Mouse (Mus musculus) CD4-positive helper T cell, adult 2 months (primary cell): ENCODE results near the gene 4933415A04Rik.

Source experiments
- DNase-seq: peaks from one replicate; pipeline ENCODE4 v3.0.0-alpha.2; 2012; ENCODE audit warnings: low read depth, missing footprints, low spot score

Gene 4933415A04Rik

DNA sequence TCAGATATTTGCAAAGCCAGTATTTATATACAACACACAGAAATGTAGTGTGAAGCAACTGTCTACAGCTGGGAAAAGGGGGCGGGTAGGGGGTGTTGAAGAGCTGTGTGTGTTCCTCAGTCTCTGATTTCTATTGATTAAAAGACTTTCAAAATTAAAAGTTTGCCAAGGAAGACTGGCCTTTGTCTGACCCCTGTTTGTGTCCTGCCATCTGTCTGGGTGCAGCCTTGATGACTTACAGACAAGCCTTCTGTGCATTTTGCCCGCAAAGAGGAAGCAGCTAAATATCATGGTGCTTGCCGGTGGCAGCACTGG is 11.8 kb upstream of the 4933415A04Rik start:
- no peak for DNase-seq

DNA sequence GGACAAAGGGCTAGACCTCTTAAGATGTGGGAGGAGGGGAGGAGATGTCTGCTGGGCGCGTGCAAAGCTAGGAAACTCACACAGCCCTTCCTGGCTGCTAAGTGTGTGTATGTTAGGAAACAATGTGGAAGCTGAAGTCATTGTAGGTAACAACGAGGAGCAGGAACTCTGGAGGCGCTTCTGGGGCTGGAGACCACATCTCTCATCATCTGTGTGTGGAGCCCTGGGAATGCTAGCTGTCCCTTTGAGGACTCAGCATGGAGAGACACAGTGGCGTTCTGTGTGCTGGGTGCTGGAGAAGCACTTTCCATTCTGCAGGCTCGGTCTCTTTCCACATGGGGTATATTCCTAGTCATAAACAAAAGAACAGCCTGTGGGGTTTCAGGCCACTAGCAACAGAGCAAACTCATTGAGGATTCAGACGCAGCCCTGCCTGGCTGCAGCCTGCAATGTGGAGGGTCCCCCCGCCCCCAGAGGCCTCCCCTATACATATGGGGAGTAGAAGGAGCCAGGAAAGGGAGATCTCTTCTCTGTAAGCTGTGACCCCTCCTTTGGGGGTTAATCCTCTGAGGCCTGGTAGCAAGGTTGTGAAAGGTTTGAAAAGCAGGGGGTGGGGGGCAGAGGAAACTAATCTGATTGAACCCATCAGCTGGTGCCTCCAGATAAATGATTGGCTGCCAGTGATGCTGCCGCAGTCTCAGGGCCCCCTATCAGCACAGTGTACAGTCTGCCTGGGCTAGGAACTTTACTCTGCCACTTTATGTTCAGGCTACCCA is 11.3 kb upstream of the 4933415A04Rik start:
- no peak for DNase-seq

DNA sequence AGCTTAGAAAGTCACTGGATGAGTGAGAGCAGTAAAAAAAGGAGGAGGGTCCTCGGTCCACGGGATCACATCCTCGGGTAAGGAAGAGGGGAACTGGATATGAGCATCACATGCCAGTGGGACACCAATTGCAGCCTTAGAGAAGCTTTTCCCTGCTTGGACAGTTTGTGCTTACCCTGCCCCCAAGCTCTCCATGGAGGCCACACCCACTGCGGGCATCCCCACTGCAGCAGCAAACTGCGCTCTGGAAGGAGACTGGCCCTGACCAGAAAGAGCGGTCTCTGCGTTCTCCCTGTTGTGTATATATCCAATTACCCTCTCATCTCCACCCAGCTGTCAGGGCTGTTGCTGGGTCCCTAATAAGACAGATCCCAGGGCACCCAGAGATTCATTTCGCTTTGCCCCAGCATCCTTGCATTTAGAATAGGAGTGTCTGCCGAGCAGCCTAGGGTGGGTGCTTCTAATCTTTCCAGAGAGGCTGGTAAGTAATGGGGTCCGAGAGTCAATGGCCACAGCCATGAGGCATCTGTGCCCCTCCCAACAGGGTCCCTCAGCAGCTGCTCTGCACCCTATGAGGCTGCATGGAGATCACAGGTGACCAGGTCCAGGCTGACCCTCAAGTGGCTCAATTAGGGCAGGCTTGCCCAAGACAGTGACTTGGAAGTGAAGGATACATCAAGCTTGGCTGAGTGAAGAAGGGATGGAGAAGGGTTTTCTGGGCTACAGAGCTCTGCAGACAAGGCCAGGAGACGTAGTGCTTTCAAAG is 8.9 kb upstream of the 4933415A04Rik start:
- no peak for DNase-seq

- DNase-seq, result no peak
Observed at GRCm38 (mm10) chr11:43585211-43586005, 1.4 kb upstream of the 4933415A04Rik start.

- DNase-seq, result no peak
Observed at GRCm38 (mm10) chr11:43589530-43590072, 2.8 kb downstream of the 4933415A04Rik start.

- no peak for DNase-seq
Observed at GRCm38 (mm10) chr11:43601440-43601839, 14.6 kb downstream of the 4933415A04Rik start, which contains the start of gene Fabp6. Fabp6 (minus strand) TSS chr11:43601540.

DNA sequence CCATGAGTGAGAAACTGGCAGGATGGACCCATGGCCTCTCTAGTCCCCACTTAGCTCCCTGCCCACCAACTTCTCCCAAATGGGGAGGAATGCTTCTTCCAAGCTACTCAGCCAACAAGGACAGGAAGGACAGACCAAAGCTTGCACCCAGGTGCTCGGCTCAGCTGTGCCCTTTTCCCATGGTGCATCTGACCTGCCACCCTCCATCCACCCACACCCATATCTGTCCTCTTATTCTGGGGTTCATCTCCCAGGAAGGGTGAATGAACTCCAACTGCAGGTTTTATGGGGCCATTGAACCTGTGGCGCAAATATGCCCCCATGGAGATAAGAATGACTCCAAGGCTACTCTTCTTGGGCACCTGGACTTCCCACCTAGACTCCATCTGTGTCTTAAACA is 17.4 kb downstream of the 4933415A04Rik start:
- DNase-seq, result no peak

- no peak for DNase-seq
Observed at GRCm38 (mm10) chr11:43604891-43605290, 18.1 kb downstream of the 4933415A04Rik start.

DNA sequence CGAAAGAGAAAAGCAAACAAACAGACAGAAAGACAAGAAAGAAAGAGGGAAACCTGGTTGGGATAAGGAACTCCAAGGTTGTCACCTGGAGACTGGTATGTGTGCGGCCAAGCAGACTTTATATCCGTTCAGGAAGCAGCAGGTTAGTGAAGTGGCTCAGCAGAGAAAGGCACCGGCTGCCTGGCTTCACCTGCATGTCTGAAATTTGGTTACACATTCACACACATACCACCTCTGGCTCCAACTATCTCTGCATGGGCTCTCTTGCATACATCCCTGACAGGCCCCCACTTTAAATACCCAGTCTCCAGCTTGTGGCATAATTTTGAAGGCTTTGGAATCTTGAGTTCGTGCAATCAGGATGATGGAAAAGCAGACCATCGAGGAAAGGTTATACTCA is 19.0 kb downstream of the 4933415A04Rik start:
- no peak for DNase-seq

DNA sequence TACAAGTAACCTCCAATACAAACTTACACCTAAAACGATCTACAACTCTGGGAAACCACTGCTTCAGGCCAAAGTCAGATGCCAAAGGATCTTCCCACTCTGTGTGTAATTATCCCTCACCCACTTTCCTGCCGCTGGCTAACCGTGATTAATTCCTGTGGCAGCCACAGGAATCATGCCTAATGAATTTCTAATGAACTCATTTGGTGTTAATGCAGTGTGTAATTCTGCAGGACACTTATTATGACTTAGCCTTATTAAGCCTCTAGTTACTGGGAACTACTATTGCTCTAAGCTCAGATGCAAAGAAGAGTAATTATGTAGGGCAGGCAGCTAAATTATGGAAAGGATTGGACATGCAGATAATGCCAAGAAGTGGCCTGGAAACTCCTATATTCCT is 21.6 kb downstream of the 4933415A04Rik start:
- DNase-seq, result no peak

DNA sequence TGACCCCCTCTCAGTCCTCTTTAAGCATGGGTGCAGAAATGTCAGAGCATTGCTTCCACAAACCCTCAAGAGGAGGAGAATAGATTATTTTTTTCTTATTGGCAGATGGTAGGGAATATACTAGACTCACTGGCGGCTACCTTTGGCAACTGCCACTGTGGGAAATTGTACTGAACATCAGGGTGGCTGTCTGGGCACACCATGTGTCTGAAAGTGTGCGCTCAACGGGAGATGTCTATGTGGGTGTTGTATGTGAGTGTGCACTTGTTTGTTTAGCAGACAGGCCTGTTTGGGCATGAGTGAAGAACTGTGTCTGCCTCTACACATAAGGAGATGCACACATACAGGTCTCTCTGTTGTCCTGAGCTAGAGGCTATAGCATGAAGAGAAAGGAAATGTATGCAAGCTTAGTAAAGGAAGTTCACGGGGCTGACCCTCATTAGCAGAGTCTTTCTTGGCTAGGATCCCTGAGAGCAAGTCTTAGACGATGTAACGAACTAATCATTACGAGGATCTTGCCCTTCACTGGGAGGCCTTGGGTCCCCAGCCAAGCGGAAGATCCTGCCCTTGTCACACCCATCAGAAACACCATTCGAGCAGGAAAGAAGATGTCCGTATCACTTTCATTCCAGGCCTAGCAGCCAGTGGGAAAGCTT is 23.3 kb downstream of the 4933415A04Rik start:
- no peak for DNase-seq

- DNase-seq, result no peak
Observed at GRCm38 (mm10) chr11:43610662-43611033, 23.8 kb downstream of the 4933415A04Rik start.

DNA sequence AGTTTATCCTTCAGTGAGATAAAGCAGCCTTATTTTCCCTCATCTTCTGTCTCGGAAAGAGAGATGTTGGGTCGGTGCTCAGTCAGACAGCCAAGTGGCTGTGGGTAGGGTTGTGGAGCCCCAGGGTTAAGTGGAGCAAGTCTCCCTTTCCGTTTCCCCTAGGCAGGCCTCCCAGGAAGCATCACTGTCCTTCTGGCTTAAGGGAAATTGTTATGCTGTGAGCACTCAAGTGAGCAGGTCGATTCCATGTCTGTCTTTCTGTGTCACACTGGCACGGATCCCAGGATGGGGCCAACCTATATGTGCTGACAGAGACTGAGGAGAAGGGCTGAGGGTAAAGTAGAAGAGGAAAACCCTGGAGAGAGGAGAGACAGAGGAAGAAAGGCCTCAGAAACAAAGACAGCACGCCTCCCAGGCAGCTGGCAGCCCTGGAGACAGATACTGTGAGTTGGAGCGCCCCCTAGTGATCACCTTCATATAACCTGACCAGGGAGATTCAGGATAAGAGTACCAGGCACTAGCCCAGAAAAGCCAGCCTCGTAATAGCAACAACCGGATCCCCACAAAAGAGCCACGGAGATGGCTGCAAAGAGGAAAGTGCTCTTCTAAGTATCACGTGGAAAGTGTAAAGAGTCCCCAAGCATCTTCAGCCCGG is 26.1 kb downstream of the 4933415A04Rik start:
- peak; percentile 29 for DNase-seq

DNA sequence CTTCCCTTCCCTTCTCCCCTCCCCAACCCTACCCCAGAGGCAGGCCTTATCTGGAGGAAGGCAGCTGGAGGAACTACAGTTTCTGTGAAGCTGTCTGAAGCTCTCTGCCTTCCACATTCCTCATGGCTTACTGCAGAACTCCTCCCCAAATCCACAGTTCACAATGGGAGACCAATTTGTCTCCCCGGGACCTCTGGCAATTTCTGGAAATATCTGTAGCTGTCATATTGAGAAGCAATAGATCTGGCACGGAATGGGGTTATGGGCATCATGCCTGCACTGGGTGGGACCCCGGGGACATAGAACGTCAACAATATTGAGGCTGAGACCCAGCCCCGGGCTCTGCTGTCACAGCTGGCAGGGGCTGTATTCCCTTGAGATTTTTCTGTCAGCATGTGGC is 31.1 kb downstream of the 4933415A04Rik start:
- no peak for DNase-seq

DNA sequence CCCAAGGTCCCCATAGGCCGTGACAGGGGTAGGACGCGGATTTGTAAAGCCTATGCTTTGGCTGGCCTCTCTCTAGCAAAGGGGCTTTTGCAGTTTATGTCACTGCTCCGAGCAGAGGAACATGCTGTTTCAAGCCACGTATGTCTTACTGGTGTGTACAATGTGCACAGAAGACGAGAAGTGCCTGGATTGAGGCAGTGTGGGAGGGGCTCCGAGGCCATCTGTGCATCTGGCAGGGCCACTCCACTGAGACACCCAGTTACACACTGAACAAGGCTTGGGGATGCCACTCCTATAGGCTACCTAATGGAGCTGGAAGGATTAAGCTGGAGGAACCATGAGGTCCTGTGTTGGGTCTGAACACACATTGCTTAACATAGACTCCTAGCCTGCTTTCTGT is 31.6 kb downstream of the 4933415A04Rik start:
- DNase-seq, result no peak

DNA sequence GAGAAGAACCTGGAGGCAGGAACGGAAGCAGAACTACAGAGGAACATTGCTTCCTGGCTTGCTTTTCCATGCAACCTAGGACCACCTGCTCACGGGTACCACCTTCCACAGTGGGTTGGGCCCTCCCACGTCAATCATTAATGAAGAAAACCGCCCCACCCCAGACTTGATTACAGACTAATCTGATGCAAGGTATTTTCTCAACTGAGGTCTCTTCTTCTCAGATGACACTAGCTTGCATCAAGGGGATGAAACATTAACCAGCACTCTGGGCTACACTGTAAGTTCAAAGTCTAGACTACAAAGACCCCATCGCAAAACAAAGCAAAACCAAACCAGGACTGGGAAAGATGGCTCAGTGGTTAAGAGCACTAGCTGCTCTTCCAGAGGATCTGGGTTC is 34.9 kb downstream of the 4933415A04Rik start:
- no peak for DNase-seq

DNA sequence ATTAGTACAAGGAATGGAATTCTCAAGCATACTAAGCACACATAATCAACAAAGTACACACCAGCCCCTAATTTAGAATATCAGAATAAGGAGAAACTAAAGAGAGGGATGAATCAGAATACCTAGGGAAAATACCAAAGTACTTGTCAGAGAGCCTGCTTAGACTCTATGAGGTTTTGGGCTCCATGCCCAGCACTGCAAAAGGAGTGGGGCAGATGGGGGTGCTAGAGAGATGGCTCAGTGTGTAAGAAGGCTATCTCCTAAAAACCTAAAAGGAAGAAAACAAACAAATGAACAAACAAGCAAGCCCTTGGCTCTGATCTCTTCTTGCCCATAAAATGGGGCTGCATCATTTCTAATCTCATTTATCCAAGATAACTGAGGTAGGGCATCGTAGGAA is 37.5 kb downstream of the 4933415A04Rik start:
- no peak for DNase-seq

GRCm38 (mm10) chr11:43626300-43626926 is 39.6 kb downstream of the 4933415A04Rik start:
- DNase-seq, result no peak

- no peak for DNase-seq
Observed at GRCm38 (mm10) chr11:43626927-43627645, 40.2 kb downstream of the 4933415A04Rik start.

GRCm38 (mm10) chr11:43631645-43632044 is 44.8 kb downstream of the 4933415A04Rik start:
- no peak for DNase-seq
